Comparison of ENCODE assay signal across 7 mouse cellular contexts in the genomic region with DNA sequence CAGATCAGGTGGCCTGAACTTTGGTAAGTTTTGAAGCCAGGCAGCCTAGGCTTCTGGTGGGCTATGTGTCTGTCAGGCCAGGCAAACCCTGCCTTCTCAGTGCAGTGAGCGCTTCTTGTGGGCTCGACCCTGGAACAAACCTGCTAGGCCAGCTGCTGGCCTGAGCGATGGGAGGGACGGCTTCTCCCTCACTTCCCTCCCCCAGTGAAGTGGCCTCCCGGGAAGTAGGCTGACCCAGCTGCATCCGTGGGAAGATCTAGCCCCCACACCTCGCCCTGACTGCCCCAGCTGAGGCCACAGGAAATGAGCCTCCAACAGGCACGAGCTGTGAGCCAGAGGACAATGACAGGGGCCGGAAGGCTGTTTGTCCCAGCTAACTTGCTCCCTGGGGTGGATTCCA. TPM values are rescaled to one million over a fixed set of nuclear protein-coding genes. Genes with fewer than 3 reads are reported as not detected.
DNase-seq lines count a peak whose midpoint lies in the region; ATAC-seq and TF ChIP-seq lines count a peak whose summit lies in the region.

No protein-coding gene starts in this region.

- WGBS in intestine, embryonic 14.5 days, result 5% methylated on average over 9 of the region's 9 CpGs
- 4% methylated on average over 9 of the region's 9 CpGs for WGBS in liver, embryonic 14.5 days (ENCODE audit: insufficient replicate concordance)

- ATAC-seq in intestine, embryonic 14.5 days (replicated peaks; ENCODE audit: low FRiP score, low TSS enrichment, low read depth), result 0 out of 2 replicates have a peak, but pooled peaks have one; percentile 50
- peak; percentile 57; the same call in 1 of the 2 replicates for ATAC-seq in liver, embryonic 14.5 days (ENCODE audit: insufficient read depth)

- peaks cover 33% of the 10 kb centered on the region for H3K4me1 ChIP-seq in intestine, embryonic 14.5 days (replicated peaks; ENCODE audit: control insufficient read depth, insufficient read depth, low read length)
- peaks cover 4 to 23% of the 10 kb centered on the region in 2 experiments; a peak in 3 of 4 replicates for H3K4me1 ChIP-seq in liver, embryonic 14.5 days (replicated peaks; ENCODE audit: control insufficient read depth in 2 of 2, insufficient read depth in 2 of 2, low read length in 1 of 2)

- no peaks in the 10 kb centered on the region for H3K36me3 ChIP-seq in C2C12 (ENCODE audit: control insufficient read depth, insufficient read depth)
- H3K36me3 ChIP-seq in intestine, embryonic 14.5 days (ENCODE audit: control insufficient read depth, insufficient read depth, low read length), result no peaks in the 10 kb centered on the region
- no peaks in the 10 kb centered on the region for H3K36me3 ChIP-seq in liver, embryonic 14.5 days (replicated peaks; ENCODE audit: control insufficient read depth, insufficient read depth, low read depth)

- intact Hi-C loops in gastrocnemius, postnatal 14 days (cut with DNase I; ENCODE audit: low total_unique reads), result no loop called here

- no peaks in the 10 kb centered on the region for H3K79me2 ChIP-seq in C2C12 (ENCODE audit: control insufficient read depth, insufficient read depth)

- TF ChIP-seq CTCF in C2C12 (IDR thresholded peaks at IDR 0.05; ENCODE audit: control insufficient read depth, insufficient read depth, insufficient read length), result no peak
- TF ChIP-seq CTCF in liver, embryonic 14.5 days (IDR thresholded peaks at IDR 0.05; ENCODE audit: low read depth), result no peak

- peak overlapping the region; percentile 87 for H3K27ac ChIP-seq in intestine, embryonic 14.5 days (ENCODE audit: low read depth)
- no peak overlapping the region for H3K27ac ChIP-seq in liver, embryonic 14.5 days

- H3K79me3 ChIP-seq in C2C12 (ENCODE audit: low read depth), result no peaks in the 10 kb centered on the region

- no peak overlapping the region for H3K4me3 ChIP-seq in C2C12 (ENCODE audit: insufficient read depth, poor library complexity, severe bottlenecking)
- no peak overlapping the region for H3K4me3 ChIP-seq in intestine, embryonic 14.5 days (ENCODE audit: low read depth, low read length)
- H3K4me3 ChIP-seq in liver, embryonic 14.5 days (ENCODE audit: insufficient read depth in 1 of 2, low read depth in 2 of 2, low read length in 2 of 2), result no peak overlapping the region

- peak; percentile 67 for DNase-seq in adrenal gland, adult 8-10 months
- peak; percentile 85 for DNase-seq in gastrocnemius, postnatal 14 days
- DNase-seq in intestine, embryonic 14.5 days (ENCODE audit: low spot score), result peak; percentile 67
- peak in 2 of 3 experiments; percentile 19 to 22 for DNase-seq in liver, embryonic 14.5 days (ENCODE audit: low read depth in 3 of 3, low spot score in 3 of 3)
- DNase-seq in ovary, postnatal 10 days (ENCODE audit: low spot score), result peak; percentile 35
- DNase-seq in B cell, adult 2 months, result no peak

- no peaks in the 10 kb centered on the region for H3K9me3 ChIP-seq in intestine, embryonic 14.5 days (ENCODE audit: control insufficient read depth, low read length)
- no peaks in the 10 kb centered on the region for H3K9me3 ChIP-seq in liver, embryonic 14.5 days (ENCODE audit: control insufficient read depth, low read length)

- H3K9ac ChIP-seq in intestine, embryonic 14.5 days (ENCODE audit: low read length), result peak overlapping the region; percentile 13; the same call in 1 of the 2 replicates
- no peak overlapping the region for H3K9ac ChIP-seq in liver, embryonic 14.5 days (replicated peaks)

- H3K27me3 ChIP-seq in C2C12 (ENCODE audit: control insufficient read depth, insufficient read depth, insufficient read length), result no peaks in the 10 kb centered on the region
- no peaks in the 10 kb centered on the region for H3K27me3 ChIP-seq in intestine, embryonic 14.5 days (replicated peaks; ENCODE audit: control insufficient read depth, insufficient read depth, low read length)
- no peaks in the 10 kb centered on the region for H3K27me3 ChIP-seq in liver, embryonic 14.5 days (ENCODE audit: control insufficient read depth, insufficient read depth, low read length)

- H3K4me2 ChIP-seq in intestine, embryonic 14.5 days (ENCODE audit: low read length), result peak overlapping the region; percentile 20; the same call in 1 of the 2 replicates
- H3K4me2 ChIP-seq in liver, embryonic 14.5 days (ENCODE audit: low read depth), result no peak overlapping the region

- H3ac ChIP-seq in C2C12 (ENCODE audit: control insufficient read depth, insufficient read length, low read depth), result peak overlapping the region; percentile 27

- TF ChIP-seq EP300 in liver, embryonic 14.5 days (IDR thresholded peaks at IDR 0.05; ENCODE audit: low read depth), result no peak

TF ChIP-seq in C2C12, 6 proteins besides CTCF, POLR2A, EP300 and RAD21:
- TF ChIP-seq FOSL1 (IDR thresholded peaks at IDR 0.05; ENCODE audit: insufficient read depth, low read length, poor library complexity, severe bottlenecking) (no peak), USF1 (IDR thresholded peaks at IDR 0.05; ENCODE audit: low read depth) (no peak), MYOG (IDR thresholded peaks at IDR 0.05; ENCODE audit: control insufficient read depth, extremely low read depth, insufficient read length) (no peak), MYOD1 (IDR thresholded peaks at IDR 0.05; ENCODE audit: control insufficient read depth, insufficient read length, low read depth) (no peak), MAX (IDR thresholded peaks at IDR 0.05) (no peak), CEBPB (IDR thresholded peaks at IDR 0.05; ENCODE audit: low read depth) (no peak)

RNA-seq across cellular contexts. Expression of gene Smtn, which starts 32.7 kb away (rescaled TPM):
- polyA plus RNA-seq in C2C12 (2012; fragmentation: generic; extraction: Trizol), result 45.9 TPM
- 10 to 100 TPM; 36.6 to 93.0 (median 52.5) TPM for total RNA-seq in adrenal gland, adult 8-10 months (2022)
- 100 to 1,000 TPM in 1 of 2 experiments, 10 to 100 TPM in 1; 96.8 to 123 TPM for total RNA-seq in gastrocnemius, postnatal 14 days (2021)
- 87.0 and 88.2 TPM in 2 replicates for polyA plus RNA-seq in intestine, embryonic 14.5 days (2014; fragmentation: Nextera tagmentation; extraction: Ambion mirVana)
- polyA plus RNA-seq in liver, embryonic 14.5 days (2012; rRNA removed), result 3.3 and 4.5 TPM in 2 replicates
- polyA plus RNA-seq in liver, embryonic 14.5 days (2014; fragmentation: Nextera tagmentation; extraction: Ambion mirVana), result 7.4 and 8.7 TPM in 2 replicates

RNA-seq across cellular contexts. Expression of gene Selenom, which starts 58.6 kb away (rescaled TPM):
- polyA plus RNA-seq in C2C12 (2012; fragmentation: generic; extraction: Trizol), result 77.0 TPM
- 10 to 100 TPM; 39.2 to 61.9 (median 57.1) TPM for total RNA-seq in adrenal gland, adult 8-10 months (2022)
- 10 to 100 TPM; 27.5 to 38.5 TPM for total RNA-seq in gastrocnemius, postnatal 14 days (2021)
- 146 and 160 TPM in 2 replicates for polyA plus RNA-seq in intestine, embryonic 14.5 days (2014; fragmentation: Nextera tagmentation; extraction: Ambion mirVana)
- polyA plus RNA-seq in liver, embryonic 14.5 days (2012; rRNA removed), result 8.5 and 12.2 TPM in 2 replicates
- polyA plus RNA-seq in liver, embryonic 14.5 days (2014; fragmentation: Nextera tagmentation; extraction: Ambion mirVana), result 9.4 and 10.3 TPM in 2 replicates

Comparison
In these comparisons a context has a peak if more than half of its experiments do, and no peak if none do; other contexts are left out.
1. DNase-seq: peak in adrenal gland, adult 8-10 months (single experiment), gastrocnemius, postnatal 14 days (single experiment), intestine, embryonic 14.5 days (single experiment), liver, embryonic 14.5 days (2 of 3) and ovary, postnatal 10 days (single experiment); none in B cell, adult 2 months (0 of 2).